Mouse (Mus musculus) CD4-positive naive resting alpha-beta T cell, adult 76 days (primary cell): ENCODE results near the gene Acer3. TPM values are rescaled to one million over a fixed set of nuclear protein-coding genes. Genes with fewer than 3 reads are reported as not detected.

ENCODE experiments used
- total RNA-seq: library from RNA; stranded (reverse); gene quantifications from one replicate; pipeline ENCODE4 v1.2.4, GENCODE M21; 2023

Acer3 gene
- total RNA-seq, result 8.6 TPM

DNA sequence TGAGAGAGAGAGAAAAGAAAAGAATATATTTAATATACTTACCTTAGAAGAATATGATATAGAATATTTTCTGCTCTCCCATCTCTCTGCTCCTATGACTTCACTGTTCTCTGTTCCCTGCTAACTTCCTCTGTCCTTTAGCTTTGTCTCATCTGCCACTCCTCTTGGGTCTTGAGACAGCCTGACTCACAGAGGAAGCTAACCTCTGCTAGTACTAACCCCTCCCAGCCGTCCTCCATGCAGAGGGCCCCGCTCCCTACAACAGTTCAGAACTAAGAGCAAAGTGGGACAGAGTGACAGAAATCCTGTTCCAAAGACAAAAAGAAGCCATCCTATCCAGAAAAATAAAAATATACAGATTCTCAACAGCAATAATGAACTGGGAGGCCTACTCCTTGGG lies at the start of gene Acer3:
Gene Acer3, minus strand, starts transcription at position 126 of the 400 bp plus-strand sequence.

DNA sequence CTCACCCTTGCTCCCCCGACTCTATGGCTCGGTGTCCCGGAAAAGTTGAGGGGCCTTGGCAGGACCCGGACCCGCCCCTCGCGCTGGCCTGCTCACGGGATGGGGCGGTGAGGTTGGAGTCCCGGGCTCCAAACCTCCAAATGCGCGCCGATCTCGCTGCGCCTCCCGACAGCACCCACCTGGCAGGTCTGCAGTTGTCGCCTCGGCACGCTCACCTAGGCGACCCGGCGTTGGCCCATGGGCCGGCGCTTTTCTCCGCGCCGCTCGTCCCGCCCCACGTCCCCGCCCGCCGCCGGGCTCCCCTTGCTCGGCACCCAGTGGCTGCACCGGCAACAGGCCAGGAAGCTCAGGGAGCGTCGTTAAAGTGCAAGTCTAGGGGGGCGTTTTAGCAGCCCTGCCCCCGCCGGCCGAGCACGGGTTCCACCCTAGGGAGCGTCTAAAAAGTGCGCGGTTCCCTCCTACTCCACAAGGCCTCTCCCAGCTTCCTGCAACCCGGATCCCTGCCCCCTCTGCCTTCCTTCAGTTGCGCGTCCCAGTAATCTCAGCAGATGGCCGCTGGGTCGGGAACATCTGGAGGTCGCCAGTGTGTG lies 40.1 kb upstream of the Acer3 start, which contains the start of gene Tsku:
Gene Tsku, minus strand, starts transcription at position 266 of the 590 bp plus-strand sequence.

DNA sequence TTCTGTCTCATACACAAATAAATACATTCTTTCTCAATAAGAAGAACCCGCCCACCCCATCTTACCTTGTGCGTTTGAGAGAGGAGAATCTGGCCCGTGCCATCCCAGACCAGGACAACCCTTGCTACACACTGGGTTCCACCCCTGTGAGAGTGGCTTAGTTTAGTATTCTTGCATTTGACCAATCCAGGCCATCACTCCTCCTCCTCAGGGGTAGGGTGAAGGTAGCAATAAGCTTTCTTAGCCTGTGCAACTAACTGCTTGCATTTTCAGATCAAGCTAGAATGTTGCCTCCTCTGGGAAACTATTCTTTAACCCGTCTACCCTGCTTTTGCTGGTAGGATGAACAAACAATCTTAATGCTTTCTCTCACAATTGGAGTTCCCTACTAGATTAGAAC lies 121.6 kb downstream of the Acer3 start, which contains the start of gene B3gnt6:
Gene B3gnt6, minus strand, starts transcription at position 101 of the 400 bp plus-strand sequence.

GRCm38 (mm10) chr7:98177929-98178559 lies 143.0 kb downstream of the Acer3 start, which contains the start of gene Capn5:
TSS of gene Capn5 (minus strand) at chr7:98178274.

Other genes with a start within 250 kb of the Acer3 start
- gene Myo7a, start 201.7 kb downstream of the Acer3 start, total RNA-seq, result 3.6 TPM
- gene Omp, start 175.7 kb downstream of the Acer3 start, total RNA-seq, result not detected
- gene Capn5, start 142.9 kb downstream of the Acer3 start, total RNA-seq, result 1.6 TPM
- gene B3gnt6, start 121.7 kb downstream of the Acer3 start, total RNA-seq, result not detected
- gene Tsku, start 40.1 kb upstream of the Acer3 start, total RNA-seq, result not detected
- gene Gucy2d, start 119.2 kb upstream of the Acer3 start, total RNA-seq, result not detected
- gene Lrrc32, start 168.1 kb upstream of the Acer3 start, total RNA-seq, result 5.2 TPM